Mouse (Mus musculus) embryonic fibroblast, embryonic 13.5 days (primary cell): ENCODE data around the gene Fam53b. TPM values are rescaled to one million over a fixed set of nuclear protein-coding genes. Genes with fewer than 3 reads are reported as not detected.

Experiments
- H3K27ac ChIP-seq: 2 replicates; pipeline ENCODE4 v1.5.1; 2012; ENCODE audit warnings: low read length, control low read depth, inconsistent platforms; ENCODE audit not compliant: insufficient read depth
- H3K4me1 ChIP-seq: 2 replicates; pipeline ENCODE4 v1.6.1; 2011; ENCODE audit warnings: low read length; ENCODE audit not compliant: control insufficient read depth, insufficient read depth
- H3K4me3 ChIP-seq: 2 replicates; pipeline ENCODE4 v1.5.1; 2011; ENCODE audit warnings: mild to moderate bottlenecking, control low read depth, low read length; ENCODE audit not compliant: insufficient read depth
- CTCF ChIP-seq: IDR thresholded peaks from 2 replicates; pipeline ENCODE4 v1.5.1; 2011; ENCODE audit warnings: mild to moderate bottlenecking, control low read depth, low read length, moderate library complexity, borderline replicate concordance; ENCODE audit not compliant: insufficient read depth
- POLR2A ChIP-seq: IDR thresholded peaks from 2 replicates; pipeline ENCODE4 v1.6.1; 2011; ENCODE audit warnings: low read depth, mild to moderate bottlenecking, control low read depth, low read length, moderate library complexity
- polyA plus RNA-seq: library from polyadenylated mRNA; stranded (reverse); fragments of >200 nt; gene quantifications from 2 replicates; pipeline ENCODE4 v1.2.4, GENCODE M21; 2011; ENCODE audit warnings: low read depth; ENCODE audit not compliant: missing spikeins, insufficient read length

The Fam53b gene
- polyA plus RNA-seq, 1 experiment, result 12.5 TPM

GRCm38 (mm10) chr7:132781130-132781814, 32.4 kb downstream of the Fam53b start:
- TF ChIP-seq POLR2A, result no peak
- TF ChIP-seq CTCF, result no peak
- 0 out of 2 replicates have a peak, but pooled peaks cover 6% of the 10 kb centered on the region for H3K4me1 ChIP-seq
- no peak overlapping the region for H3K27ac ChIP-seq
- H3K4me3 ChIP-seq, result no peak overlapping the region

DNA sequence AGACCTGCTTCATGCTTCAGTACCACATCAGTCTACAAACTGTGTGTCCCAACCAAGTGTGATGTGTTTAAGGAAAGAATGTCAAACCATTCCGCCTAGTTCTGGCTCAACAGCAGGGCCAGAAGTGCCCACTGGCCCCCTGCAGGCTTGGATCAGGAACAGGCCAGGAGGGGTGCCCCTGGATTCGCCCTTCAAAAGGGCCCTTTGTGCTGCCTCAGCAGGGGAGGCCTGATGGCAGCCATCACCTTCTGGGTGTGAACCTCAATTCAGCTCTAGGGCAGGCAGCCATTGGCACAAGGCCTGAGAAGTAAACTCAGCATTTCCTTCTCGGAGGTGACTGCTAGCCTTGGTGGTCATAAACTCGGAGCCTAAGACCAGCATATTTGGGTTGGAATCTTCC, 33.1 kb downstream of the Fam53b start:
- Histone ChIP-seq H3K4me3 (no peak overlapping the region), H3K27ac (no peak overlapping the region), H3K4me1 (0 out of 2 replicates have a peak, but pooled peaks cover 6% of the 10 kb centered on the region)
- no peak for TF ChIP-seq POLR2A
- TF ChIP-seq CTCF, result no peak

- no peak overlapping the region for H3K27ac ChIP-seq
- TF ChIP-seq POLR2A (no peak), CTCF (no peak)
These were observed 35.1 kb downstream of the Fam53b start for GRCm38 (mm10) chr7:132778630-132779029.

GRCm38 (mm10) chr7:132777728-132778453, 35.8 kb downstream of the Fam53b start:
- Histone ChIP-seq H3K4me1 (0 out of 2 replicates have a peak, but pooled peaks cover 6% of the 10 kb centered on the region), H3K27ac (no peak overlapping the region), H3K4me3 (no peak overlapping the region)
- TF ChIP-seq POLR2A, result no peak

More at GRCm38 (mm10) chr7:132778630-132779029, 35.1 kb downstream of the Fam53b start:
- Histone ChIP-seq H3K4me1 (0 out of 2 replicates have a peak, but pooled peaks cover 6% of the 10 kb centered on the region), H3K4me3 (no peak overlapping the region)

- H3K4me3 ChIP-seq, result no peak overlapping the region
- TF ChIP-seq CTCF (no peak), POLR2A (no peak)
- 0 out of 2 replicates have a peak, but pooled peaks cover 6% of the 10 kb centered on the region for H3K4me1 ChIP-seq
- H3K27ac ChIP-seq, result no peak overlapping the region
These were observed 36.6 kb downstream of the Fam53b start for GRCm38 (mm10) chr7:132777117-132777516.

DNA sequence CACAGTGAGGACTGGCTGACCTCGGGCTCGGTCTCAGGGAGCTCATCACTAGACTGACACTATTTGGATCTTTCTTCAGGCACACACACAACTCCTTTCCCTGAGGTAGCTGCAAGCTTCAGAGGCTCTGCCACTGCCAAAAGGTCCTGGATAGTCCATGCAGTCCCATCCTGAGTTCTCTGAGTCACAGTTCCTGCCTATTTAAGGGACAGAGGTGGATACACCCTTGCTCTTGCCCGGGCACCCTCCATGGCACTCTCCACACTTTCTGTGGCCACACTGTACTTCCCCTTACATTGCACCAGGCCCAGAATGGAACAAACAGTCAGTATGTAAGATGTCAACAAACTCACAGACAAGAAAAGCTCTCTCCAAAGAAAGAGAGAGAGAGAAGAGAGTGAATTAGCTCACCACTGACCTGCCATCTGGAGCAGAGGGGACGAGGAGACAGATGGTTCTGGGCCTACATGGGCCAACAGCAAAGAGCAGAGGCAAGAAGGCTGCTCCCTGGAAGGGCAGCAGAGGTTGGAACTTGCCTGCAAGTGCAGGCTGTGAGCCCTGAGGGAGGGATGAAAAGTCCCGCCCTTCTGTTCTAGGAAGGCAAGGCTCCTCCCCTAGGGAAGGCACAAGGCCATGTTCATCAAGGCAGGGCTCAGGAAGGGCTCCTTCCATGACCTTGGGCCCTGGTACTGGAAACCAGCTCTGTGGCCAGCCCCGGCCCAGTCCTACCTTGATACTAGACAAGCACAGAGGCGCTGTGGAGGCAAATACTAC, 37.2 kb downstream of the Fam53b start:
- Histone ChIP-seq H3K4me3 (no peak overlapping the region), H3K27ac (no peak overlapping the region), H3K4me1 (no peaks in the 10 kb centered on the region)
- TF ChIP-seq POLR2A (no peak), CTCF (no peak)

DNA sequence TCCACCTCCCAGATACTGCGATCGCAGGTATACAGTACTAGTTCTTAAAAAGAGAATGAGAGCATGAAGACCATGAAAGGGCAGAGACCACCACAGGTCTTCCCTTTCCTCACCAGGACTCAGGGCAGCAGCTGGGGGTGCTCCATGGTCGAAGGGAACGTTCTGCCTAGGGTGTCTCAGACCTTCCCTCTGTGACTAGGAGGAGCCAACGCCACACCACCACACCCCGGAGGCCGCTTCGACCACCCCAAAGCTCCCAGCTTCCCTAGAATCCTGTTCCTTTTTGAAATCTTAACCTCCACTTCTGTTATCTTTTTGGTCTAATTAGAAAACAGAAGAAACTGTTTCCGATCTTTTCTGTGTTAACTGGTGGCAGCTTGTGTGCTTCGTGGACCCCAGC, 37.8 kb downstream of the Fam53b start:
- no peaks in the 10 kb centered on the region for H3K4me1 ChIP-seq
- H3K4me3 ChIP-seq, result no peak overlapping the region
- H3K27ac ChIP-seq, result no peak overlapping the region
- TF ChIP-seq CTCF (no peak), POLR2A (no peak)

DNA sequence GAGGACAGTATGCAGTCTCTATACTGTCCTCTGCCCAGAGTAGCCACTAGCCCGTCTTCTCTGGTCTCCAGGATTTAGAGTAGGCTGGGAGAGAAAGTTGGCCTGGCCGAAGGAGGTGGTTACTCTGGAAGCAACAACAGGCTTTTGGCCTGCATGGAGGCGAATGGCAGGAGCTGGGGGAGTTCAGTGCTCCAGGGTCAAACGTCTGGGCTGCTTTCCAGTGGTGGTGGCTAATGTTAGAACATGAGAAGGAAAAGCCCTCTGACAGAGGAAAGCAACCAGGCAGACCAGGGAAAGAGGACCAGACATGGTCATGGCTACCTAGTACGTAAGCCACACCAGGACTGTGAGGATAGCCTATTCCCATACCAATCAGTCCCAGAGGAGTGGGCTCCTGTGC, 38.4 kb downstream of the Fam53b start:
- H3K27ac ChIP-seq, result no peak overlapping the region
- H3K4me3 ChIP-seq, result no peak overlapping the region
- TF ChIP-seq POLR2A (no peak), CTCF (no peak)
- no peaks in the 10 kb centered on the region for H3K4me1 ChIP-seq

DNA sequence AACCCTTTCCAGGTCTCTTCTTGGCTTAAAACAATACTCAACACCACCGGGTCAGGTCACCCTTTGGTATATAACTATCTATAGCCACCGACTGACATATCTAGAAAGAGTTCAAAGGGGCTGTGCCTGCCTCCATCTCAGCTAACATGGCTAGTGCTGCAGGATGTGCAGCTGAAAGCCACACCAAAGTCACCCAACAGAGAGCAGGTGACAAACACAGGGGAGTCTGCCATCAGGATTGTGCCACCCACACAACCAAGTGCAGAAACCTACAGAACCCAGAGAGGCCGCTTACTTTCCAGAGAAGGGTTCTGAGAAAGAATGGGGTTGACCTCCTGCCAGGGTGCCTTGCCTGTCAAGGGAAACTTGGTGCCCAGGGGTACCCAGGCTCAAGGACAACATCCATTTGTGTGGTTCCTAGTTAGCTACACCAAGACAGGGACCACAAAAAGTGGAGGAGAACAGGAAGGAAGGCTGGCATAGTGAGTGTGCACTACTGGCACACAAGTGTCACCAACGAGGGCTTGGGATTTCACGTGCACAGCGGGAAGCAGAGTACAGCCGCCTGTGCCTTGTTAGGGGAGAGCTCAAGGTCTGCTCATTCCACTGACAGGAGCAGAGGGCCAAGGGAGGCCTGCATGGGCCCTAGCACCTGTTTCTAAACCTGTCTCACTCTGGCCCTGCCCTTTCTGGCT, 40.5 kb downstream of the Fam53b start:
- TF ChIP-seq POLR2A (no peak), CTCF (no peak)
- H3K4me3 ChIP-seq, result no peak overlapping the region
- no peaks in the 10 kb centered on the region for H3K4me1 ChIP-seq
- H3K27ac ChIP-seq, result no peak overlapping the region
